Mouse (Mus musculus) MEL (cell line): ENCODE measurements around the gene Agpat1. TPM values are rescaled to one million over a fixed set of nuclear protein-coding genes. Genes with fewer than 3 reads are reported as not detected.

Experiments used
- DNase-seq: peaks from one replicate; pipeline ENCODE4 v3.0.0; 2011; ENCODE audit warnings: low read depth, low spot score
- H3K27ac ChIP-seq: 2 replicates; pipeline ENCODE4 v1.5.1; 2012; ENCODE audit warnings: low read depth, mild to moderate bottlenecking, control low read depth, low read length, moderate library complexity; ENCODE audit not compliant: control insufficient read depth
- H3K27me3 ChIP-seq, 2 experiments: fragments of 150-350 bp in 1 of 2; sonication (generic) in 1 of 2; 2 replicates each; pipeline ENCODE4 v1.6.1; 2012; ENCODE audit warnings: low read length in 2 of 2, mild to moderate bottlenecking in 2 of 2, improper control_type of control experiment in 1 of 2, moderate library complexity in 1 of 2; ENCODE audit not compliant: insufficient read depth in 2 of 2, control insufficient read depth in 1 of 2
- H3K36me3 ChIP-seq, 2 experiments: 2 replicates each; pipeline ENCODE4 v1.6.1; 2012 to 2014; ENCODE audit warnings: low read length in 2 of 2, improper control_type of control experiment in 1 of 2, inconsistent platforms in 1 of 2, mild to moderate bottlenecking in 1 of 2; ENCODE audit not compliant: insufficient read depth in 2 of 2, control insufficient read depth in 1 of 2
- H3K4me1 ChIP-seq, 2 experiments: fragments of 150-350 bp in 1 of 2; sonication (generic) in 1 of 2; 2 replicates each; pipeline ENCODE4 v1.6.1; 2012; ENCODE audit warnings: low read length in 2 of 2, improper control_type of control experiment in 1 of 2, mild to moderate bottlenecking in 1 of 2; ENCODE audit not compliant: insufficient read depth in 2 of 2, control insufficient read depth in 1 of 2
- H3K4me3 ChIP-seq, 2 experiments: fragments of 150-350 bp in 1 of 2; sonication (generic) in 1 of 2; 2 replicates each; pipeline ENCODE4 v1.5.1; 2012; ENCODE audit warnings: low read depth in 2 of 2, low read length in 2 of 2, mild to moderate bottlenecking in 2 of 2, moderate library complexity in 2 of 2, control low read depth in 1 of 2, improper control_type of control experiment in 1 of 2; ENCODE audit not compliant: control insufficient read depth in 1 of 2, insufficient read depth in 1 of 2
- H3K79me2 ChIP-seq: 2 replicates; pipeline ENCODE4 v1.6.1; 2012; ENCODE audit warnings: mild to moderate bottlenecking, low read length, moderate library complexity; ENCODE audit not compliant: control insufficient read depth, poor library complexity, insufficient read depth
- H3K9ac ChIP-seq: 2 replicates; pipeline ENCODE4 v1.6.1; 2012; ENCODE audit warnings: low read depth, mild to moderate bottlenecking, control low read depth, low read length, moderate library complexity; ENCODE audit not compliant: control insufficient read depth, poor library complexity, severe bottlenecking
- H3K9me3 ChIP-seq: fragments of 150-350 bp; sonication (generic); replicated peaks from 2 replicates; pipeline ENCODE4 v1.6.1; 2012; ENCODE audit warnings: mild to moderate bottlenecking, low read length, improper control_type of control experiment, moderate library complexity; ENCODE audit not compliant: insufficient read depth
- BHLHE40 ChIP-seq: IDR thresholded peaks from 2 replicates; pipeline ENCODE4 v1.6.1; 2012; ENCODE audit warnings: low read depth, mild to moderate bottlenecking, inconsistent platforms, low read length, improper control_type of control experiment, borderline replicate concordance
- CTCF ChIP-seq, 3 experiments: IDR thresholded peaks in 2 of 3; conservative IDR thresholded peaks in 1 of 3; 2 replicates each; pipeline ENCODE4 v1.5.1; 2011 to 2012; ENCODE audit warnings: low read length in 3 of 3, low read depth in 2 of 3, mild to moderate bottlenecking in 2 of 3, improper control_type of control experiment in 1 of 3, inconsistent platforms in 1 of 3, mixed read lengths in 1 of 3, moderate library complexity in 1 of 3; ENCODE audit not compliant: control insufficient read depth in 1 of 3, insufficient read depth in 1 of 3, poor library complexity in 1 of 3, severe bottlenecking in 1 of 3
- E2F4 ChIP-seq: IDR thresholded peaks from 2 replicates; pipeline ENCODE4 v1.6.1; 2011; ENCODE audit warnings: low read depth, low read length, improper control_type of control experiment, borderline replicate concordance
- ETS1 ChIP-seq: IDR thresholded peaks from 2 replicates; pipeline ENCODE4 v1.6.1; 2012; ENCODE audit warnings: low read depth, mild to moderate bottlenecking, inconsistent platforms, low read length, improper control_type of control experiment, moderate library complexity
- KAT2A ChIP-seq: conservative IDR thresholded peaks from 2 replicates; pipeline ENCODE4 v1.6.1; 2012; ENCODE audit warnings: low read depth, low read length, improper control_type of control experiment, inconsistent platforms
- MAFK ChIP-seq: IDR thresholded peaks from 2 replicates; pipeline ENCODE4 v1.6.1; 2011; ENCODE audit warnings: low read depth, mild to moderate bottlenecking, low read length, improper control_type of control experiment, borderline replicate concordance
- MEF2A ChIP-seq: IDR thresholded peaks from 2 replicates; pipeline ENCODE4 v1.6.1; 2014; ENCODE audit warnings: low read depth, mild to moderate bottlenecking, inconsistent platforms, low read length, improper control_type of control experiment; ENCODE audit not compliant: poor library complexity, insufficient replicate concordance, severe bottlenecking; ENCODE audit errors: extremely low read depth
- MYB ChIP-seq: IDR thresholded peaks from 2 replicates; pipeline ENCODE4 v1.6.1; 2011; ENCODE audit warnings: mild to moderate bottlenecking, low read depth, low read length, improper control_type of control experiment
- NELFE ChIP-seq: IDR thresholded peaks from 2 replicates; pipeline ENCODE4 v1.6.1; 2011; ENCODE audit warnings: low read depth, low read length, improper control_type of control experiment
- NRF1 ChIP-seq: IDR thresholded peaks from 2 replicates; pipeline ENCODE4 v1.6.1; 2014; ENCODE audit warnings: low read depth, mild to moderate bottlenecking, inconsistent platforms, low read length, improper control_type of control experiment, moderate library complexity; ENCODE audit not compliant: poor library complexity, insufficient read depth, severe bottlenecking
- POLR2AphosphoS2 ChIP-seq: IDR thresholded peaks from 2 replicates; pipeline ENCODE4 v1.6.1; 2011; ENCODE audit warnings: low read length, improper control_type of control experiment
- RAD21 ChIP-seq: IDR thresholded peaks from 2 replicates; pipeline ENCODE4 v1.6.1; 2011; ENCODE audit warnings: mild to moderate bottlenecking, low read depth, low read length, improper control_type of control experiment
- SMC3 ChIP-seq: IDR thresholded peaks from 2 replicates; pipeline ENCODE4 v1.6.1; 2011; ENCODE audit warnings: low read depth, low read length, improper control_type of control experiment
- TAL1 ChIP-seq: IDR thresholded peaks from 2 replicates; pipeline ENCODE4 v1.6.1; 2012; ENCODE audit warnings: mild to moderate bottlenecking, inconsistent platforms, low read length, moderate library complexity, mixed read lengths
- USF1 ChIP-seq: IDR thresholded peaks from 2 replicates; pipeline ENCODE4 v1.6.1; 2014; ENCODE audit warnings: low read depth, mild to moderate bottlenecking, inconsistent platforms, low read length, improper control_type of control experiment, moderate library complexity
- USF2 ChIP-seq, 2 experiments: IDR thresholded peaks; 2 replicates each; pipeline ENCODE4 v1.6.1; 2011 to 2012; ENCODE audit warnings: improper control_type of control experiment in 2 of 2, low read length in 2 of 2, borderline replicate concordance in 1 of 2, inconsistent platforms in 1 of 2, low read depth in 1 of 2, mild to moderate bottlenecking in 1 of 2; ENCODE audit not compliant: insufficient read depth in 1 of 2
- ZKSCAN1 ChIP-seq: IDR thresholded peaks from 2 replicates; pipeline ENCODE4 v1.6.1; 2012; ENCODE audit warnings: low read depth, mild to moderate bottlenecking, inconsistent platforms, low read length, improper control_type of control experiment, moderate library complexity
- ZMIZ1 ChIP-seq: IDR thresholded peaks from 2 replicates; pipeline ENCODE4 v1.6.1; 2012; ENCODE audit warnings: low read depth, mild to moderate bottlenecking, inconsistent platforms, low read length, improper control_type of control experiment, moderate library complexity
- polyA plus RNA-seq, 2 experiments: library from polyadenylated mRNA; stranded (reverse) in 1 of 2; unstranded in 1 of 2; fragments of >175 nt in 1 of 2; fragments of >200 nt in 1 of 2; gene quantifications; 2 replicates each; pipeline versions ENCODE4 v1.2.1 to v1.2.4; 2012; ENCODE audit warnings: low replicate concordance in 2 of 2, low read depth in 1 of 2; ENCODE audit not compliant: insufficient read length in 2 of 2, insufficient read depth in 1 of 2, missing spikeins in 1 of 2
- total RNA-seq: library from RNA; depleted of rRNA; stranded (reverse); fragments of 300-350 nt; gene quantifications from 2 replicates; pipeline ENCODE4 v1.2.3, GENCODE M21; 2012

Agpat1 gene
- total and polyA plus RNA-seq, 3 experiments = 85.2 to 153 TPM; not detected in 1

DNA sequence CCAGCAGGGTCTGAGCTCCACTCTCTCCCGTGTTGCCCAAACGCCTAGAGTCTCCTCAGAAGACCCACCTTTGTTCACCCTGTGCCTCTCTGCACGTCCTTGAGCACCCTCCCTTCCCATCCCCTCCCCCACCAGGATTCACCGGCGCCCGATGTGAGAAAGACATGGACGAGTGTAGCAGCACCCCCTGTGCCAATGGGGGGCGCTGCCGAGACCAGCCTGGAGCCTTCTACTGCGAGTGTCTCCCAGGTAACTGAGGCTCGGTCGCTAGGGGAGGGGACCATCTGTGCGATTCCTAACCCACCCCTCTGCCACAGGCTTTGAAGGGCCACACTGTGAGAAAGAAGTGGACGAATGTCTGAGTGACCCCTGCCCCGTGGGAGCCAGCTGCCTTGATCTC is 31.7 kb upstream of the Agpat1 start:
- H3K4me1 ChIP-seq = no peaks in the 10 kb centered on the region
- no peak overlapping the region for H3K27ac ChIP-seq
- 0 out of 6 replicates have a peak, but pooled peaks of 1 of the 3 experiments have one; percentile 14 for TF ChIP-seq CTCF (IDR thresholded peaks at IDR 0.05 in 2 of 3, conservative IDR thresholded peaks at IDR 0.05 in 1 of 3; ENCODE audit: control insufficient read depth in 1 of 3, insufficient read depth in 1 of 3, low read depth in 2 of 3, low read length in 3 of 3, poor library complexity in 1 of 3, severe bottlenecking in 1 of 3)
- TF ChIP-seq ZKSCAN1 = no peak
- H3K4me3 ChIP-seq = no peak overlapping the region
- no peak for DNase-seq
- H3K9ac ChIP-seq = no peak overlapping the region
- H3K36me3 ChIP-seq = no peaks in the 10 kb centered on the region
- no peaks in the 10 kb centered on the region for H3K9me3 ChIP-seq
- no peaks in the 10 kb centered on the region; a peak in 2 of 4 replicates for H3K27me3 ChIP-seq
- H3K79me2 ChIP-seq = no peaks in the 10 kb centered on the region

DNA sequence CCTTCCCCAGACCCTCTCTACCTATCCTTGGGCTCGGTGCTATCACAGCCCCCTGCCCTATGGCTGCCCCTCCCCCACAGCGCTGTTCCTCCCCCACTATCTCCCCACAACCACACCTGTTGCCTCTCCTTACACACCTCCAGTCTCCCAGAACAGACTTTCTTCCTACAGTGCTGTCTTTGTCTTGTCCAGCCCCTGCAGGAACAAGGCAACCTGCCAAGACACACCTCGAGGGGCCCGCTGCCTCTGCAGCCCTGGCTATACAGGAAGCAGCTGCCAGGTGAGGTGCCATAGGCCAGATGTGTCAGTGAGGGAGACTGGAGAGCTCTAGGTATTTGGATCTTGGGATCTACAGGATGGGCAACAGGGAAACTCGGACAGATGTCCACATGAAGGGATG is 27.5 kb upstream of the Agpat1 start:
- TF ChIP-seq NRF1 (no peak), USF2 (IDR thresholded peaks at IDR 0.05; ENCODE audit: borderline replicate concordance in 1 of 2, insufficient read depth in 1 of 2, low read depth in 1 of 2, low read length in 2 of 2) (no peak), BHLHE40 (no peak), ZMIZ1 (no peak), E2F4 (no peak), ZKSCAN1 (no peak), SMC3 (no peak), MAFK (no peak), TAL1 (no peak), USF1 (no peak), POLR2AphosphoS2 (no peak), MYB (no peak), RAD21 (no peak), NELFE (no peak), KAT2A (no peak), MEF2A (no peak), ETS1 (no peak)
- TF ChIP-seq, all 39 proteins: peak for 0
- no peak overlapping the region for H3K27ac ChIP-seq
- H3K9ac ChIP-seq = no peak overlapping the region
- no peak overlapping the region for H3K4me3 ChIP-seq
- H3K9me3 ChIP-seq = no peaks in the 10 kb centered on the region
- no peak for DNase-seq
- H3K27me3 ChIP-seq = no peaks in the 10 kb centered on the region; a peak in 2 of 4 replicates
- H3K4me1 ChIP-seq = no peaks in the 10 kb centered on the region
- H3K36me3 ChIP-seq = no peaks in the 10 kb centered on the region
- no peaks in the 10 kb centered on the region for H3K79me2 ChIP-seq
